ENCODE assay signal across 26 mouse cellular contexts in the genomic region with DNA sequence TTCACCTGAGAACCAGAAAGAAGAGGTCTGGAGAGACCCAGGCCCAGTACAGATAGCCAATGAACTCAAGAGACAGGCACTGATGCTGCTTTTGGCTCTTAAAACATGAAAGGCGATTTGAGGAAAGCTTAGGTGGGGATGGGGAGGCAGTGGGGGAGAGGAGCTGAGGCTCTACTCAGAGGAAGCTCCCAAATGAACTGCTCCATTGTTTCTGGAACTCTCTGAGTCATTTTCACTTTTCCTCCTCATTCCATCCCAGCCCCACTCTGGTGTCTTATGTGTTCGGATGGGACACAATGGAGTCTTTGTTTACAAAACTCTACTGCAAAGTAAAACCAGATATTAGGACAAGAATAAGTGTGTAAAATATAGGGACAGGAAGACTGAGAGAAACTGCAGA. TPM values are rescaled to one million over a fixed set of nuclear protein-coding genes. Genes with fewer than 3 reads are reported as not detected.
A peak's percentile ranks its signal among the peaks of the same experiment; 100 is the strongest.
DNase-seq lines count a peak whose midpoint lies in the region; ATAC-seq lines count a peak whose summit lies in the region.
"Had no signal": no experiment of that assay in that cellular context is flagged by ENCODE, and none has a peak within 500 bp of the region (broad histone marks: within the 10 kb centered on the region; RNA-seq: fewer than 3 reads in every experiment).

No protein-coding gene starts in this region.

- H3K9me3 ChIP-seq in heart, embryonic 15.5 days (replicated peaks): no peaks in the 10 kb centered on the region
- no peaks in the 10 kb centered on the region for H3K9me3 ChIP-seq in embryonic facial prominence, embryonic 15.5 days (replicated peaks)
- H3K9me3 ChIP-seq: forebrain, embryonic 13.5 days; G1E; hindbrain, embryonic 15.5 days; limb, embryonic 12.5 days; liver, embryonic 15.5 days had no signal

- peaks cover 9% of the 10 kb centered on the region for H3K4me1 ChIP-seq in heart, embryonic 15.5 days (replicated peaks)
- H3K4me1 ChIP-seq in embryonic facial prominence, embryonic 15.5 days: peaks cover 14% of the 10 kb centered on the region

- intact Hi-C loops in heart, postnatal 10 days (cut with DNase I): no loop called here

- H3K4me3 ChIP-seq in heart, embryonic 15.5 days: no peak overlapping the region
- H3K4me3 ChIP-seq in embryonic facial prominence, embryonic 15.5 days (replicated peaks): no peak overlapping the region
- H3K4me3 ChIP-seq: forebrain, embryonic 13.5 days; hindbrain, embryonic 15.5 days; left cerebral cortex, adult 2 months; limb, embryonic 12.5 days; liver, embryonic 15.5 days; neural tube, embryonic 12.5 days had no signal

- WGBS in heart, embryonic 15.5 days: 67% methylated on average over 2 of the region's 2 CpGs
- WGBS in embryonic facial prominence, embryonic 15.5 days: 35% methylated on average over 2 of the region's 2 CpGs

- ATAC-seq in heart, embryonic 15.5 days (replicated peaks; ENCODE audit: insufficient number of reproducible peaks, insufficient read depth, low FRiP score, low read depth): no peak
- ATAC-seq in embryonic facial prominence, embryonic 15.5 days (ENCODE audit: insufficient number of reproducible peaks, low FRiP score, low TSS enrichment, low read depth): no peak
- ATAC-seq: forebrain, embryonic 13.5 days; inflammation-experienced regulatory T-cells, adult 6 months; midbrain, embryonic 16.5 days had no signal

- H3K27me3 ChIP-seq in heart, embryonic 15.5 days: no peaks in the 10 kb centered on the region
- no peaks in the 10 kb centered on the region for H3K27me3 ChIP-seq in embryonic facial prominence, embryonic 15.5 days
- H3K27me3 ChIP-seq: forebrain, embryonic 13.5 days; hindbrain, embryonic 15.5 days; limb, embryonic 12.5 days; liver, embryonic 15.5 days; neural tube, embryonic 12.5 days had no signal

- no peak for DNase-seq in heart, postnatal 10 days
- DNase-seq in 3134 (ENCODE audit: extremely low read depth, insufficient read length, low spot score): peak; percentile 46
- DNase-seq in 3T3-L1 (ENCODE audit: low read depth, low spot score): peak; percentile 77
- no peak for DNase-seq in thymus, postnatal 14 days
- DNase-seq: adrenal gland, postnatal 25 days; cerebellum, adult 11-12 months; cerebellum, adult 9-11 months; gastrocnemius, postnatal 10 days; kidney, adult 11 months; kidney, postnatal 14 days; lung, embryonic 14.5 days; lung, postnatal 36 days; thymus, adult 2 months; thymus, postnatal 4 days had no signal

- H3K36me3 ChIP-seq in heart, embryonic 15.5 days: peaks cover 3% of the 10 kb centered on the region; the same call in 1 of the 2 replicates
- H3K36me3 ChIP-seq in embryonic facial prominence, embryonic 15.5 days: no peaks in the 10 kb centered on the region
- H3K36me3 ChIP-seq: G1E; hindbrain, embryonic 15.5 days; limb, embryonic 12.5 days; liver, embryonic 15.5 days had no signal

- H3K27ac ChIP-seq in heart, embryonic 15.5 days: peak overlapping the region; percentile 45; the same call in 1 of the 2 replicates
- 0 out of 2 replicates have a peak overlapping the region, but pooled peaks have one; percentile 7 for H3K27ac ChIP-seq in embryonic facial prominence, embryonic 15.5 days (replicated peaks)
- H3K27ac ChIP-seq: forebrain, embryonic 13.5 days; hindbrain, embryonic 15.5 days; left cerebral cortex, adult 2 months; limb, embryonic 12.5 days; liver, embryonic 15.5 days; neural tube, embryonic 12.5 days had no signal

- H3K4me2 ChIP-seq in heart, embryonic 15.5 days: no peak overlapping the region
- no peak overlapping the region for H3K4me2 ChIP-seq in embryonic facial prominence, embryonic 15.5 days (replicated peaks)
- H3K4me2 ChIP-seq: forebrain, embryonic 13.5 days; hindbrain, embryonic 15.5 days; limb, embryonic 12.5 days; liver, embryonic 15.5 days; lung, embryonic 14.5 days; midbrain, embryonic 11.5 days; neural tube, embryonic 12.5 days had no signal

- H3K9ac ChIP-seq in heart, embryonic 15.5 days: no peak overlapping the region
- H3K9ac ChIP-seq in embryonic facial prominence, embryonic 15.5 days: no peak overlapping the region
- H3K9ac ChIP-seq: forebrain, embryonic 13.5 days; hindbrain, embryonic 15.5 days; limb, embryonic 12.5 days; liver, embryonic 15.5 days; lung, embryonic 14.5 days; neural tube, embryonic 12.5 days had no signal

RNA-seq across cellular contexts. Expression of gene Maml3, which starts 53.1 kb away (rescaled TPM):
- 1.9 and 2.9 TPM in 2 replicates for polyA plus RNA-seq in heart, embryonic 15.5 days (2015; fragmentation: Nextera tagmentation; extraction: Ambion mirVana)
- total RNA-seq in heart, postnatal 10 days (2021): 1 to 10 TPM; 5.4 to 5.6 TPM
- 6.5 TPM in 2 replicates for polyA plus RNA-seq in embryonic facial prominence, embryonic 15.5 days (2015; fragmentation: Nextera tagmentation; extraction: Ambion mirVana)

Comparison
In these comparisons a context has a peak if more than half of its experiments do, and no peak if none do; other contexts are left out.
1. DNase-seq: peak in 3134 (single experiment) and 3T3-L1 (single experiment); none in heart, postnatal 10 days (0 of 2) and thymus, postnatal 14 days (single experiment).